Mouse (Mus musculus) lung, embryonic 15.5 days (tissue): ENCODE measurements around the gene Dpp8. TPM values are rescaled to one million over a fixed set of nuclear protein-coding genes. Genes with fewer than 3 reads are reported as not detected.

Experiments
- ATAC-seq: fragments of 200-750 bp; cut with Nextera tagmentation; 2 replicates; pipeline ENCODE4 v1.8.0; 2017; ENCODE audit warnings: moderate number of reproducible peaks, borderline replicate concordance; ENCODE audit not compliant: low FRiP score, low TSS enrichment; ENCODE audit errors: extremely low read depth
- H3K27ac ChIP-seq: fragments of 300-500 bp; sonication (generic); 2 replicates; pipeline ENCODE4 v1.5.1; 2015; ENCODE audit warnings: moderate library complexity, mild to moderate bottlenecking, inconsistent platforms
- H3K27me3 ChIP-seq: fragments of 300-500 bp; sonication (generic); 2 replicates; pipeline ENCODE4 v1.6.1; 2015; ENCODE audit warnings: inconsistent platforms
- H3K36me3 ChIP-seq: fragments of 300-500 bp; sonication (generic); 2 replicates; pipeline ENCODE4 v1.6.1; 2015; ENCODE audit warnings: inconsistent platforms
- H3K4me1 ChIP-seq: fragments of 300-500 bp; sonication (generic); 2 replicates; pipeline ENCODE4 v1.6.1; 2015; ENCODE audit warnings: inconsistent platforms
- H3K4me2 ChIP-seq: fragments of 300-500 bp; sonication (generic); 2 replicates; pipeline ENCODE4 v1.6.1; 2015; ENCODE audit warnings: inconsistent platforms, mild to moderate bottlenecking, moderate library complexity
- H3K4me3 ChIP-seq: fragments of 300-500 bp; sonication (generic); 2 replicates; pipeline ENCODE4 v1.5.1; 2015; ENCODE audit warnings: mild to moderate bottlenecking, inconsistent platforms
- H3K9ac ChIP-seq: fragments of 300-500 bp; sonication (generic); 2 replicates; pipeline ENCODE4 v1.6.1; 2015; ENCODE audit warnings: inconsistent platforms
- H3K9me3 ChIP-seq: fragments of 300-500 bp; sonication (generic); 2 replicates; pipeline ENCODE4 v1.6.1; 2016; ENCODE audit warnings: inconsistent platforms
- WGBS: fragments of 180-500 bp; shearing (Covaris S2); methylation state at CpG from one replicate; pipeline ENCODE4 v1.1.7; 2015; 5-methylcytosine and 5-hydroxymethylcytosine counted together
- polyA plus RNA-seq: library from polyadenylated mRNA; unstranded; fragments of >200 nt; fragmentation: Nextera tagmentation; extraction: Ambion mirVana; gene quantifications from 2 replicates; pipeline ENCODE4 v1.2.1, GENCODE M21; 2015

Dpp8 gene
- polyA plus RNA-seq, 1 experiment from 2014 or later = 36.3 TPM

GRCm38 (mm10) chr9:65100991-65101685 is 68.9 kb downstream of the Dpp8 start, which contains the start of gene Igdcc4:
Igdcc4 (plus strand) TSS chr9:65101486.
- Histone ChIP-seq H3K4me2 (peak within 1 kb of the TSS; percentile 100), H3K27me3 (no peaks in the 10 kb centered on the region), H3K4me1 (peaks cover 19% of the 10 kb centered on the region), H3K9ac (peak within 1 kb of the TSS; percentile 77), H3K36me3 (no peaks in the 10 kb centered on the region), H3K4me3 (peak within 1 kb of the TSS; percentile 87), H3K27ac (peak within 1 kb of the TSS; percentile 81), H3K9me3 (no peaks in the 10 kb centered on the region)
- 5% methylated on average over 13 of the region's 76 CpGs for WGBS
- ATAC-seq = peak; percentile 50

- peak; percentile 72 for ATAC-seq
- Histone ChIP-seq H3K4me3 (peak overlapping the region; percentile 87), H3K36me3 (no peaks in the 10 kb centered on the region), H3K4me2 (peak overlapping the region; percentile 100), H3K9ac (peak overlapping the region; percentile 77), H3K4me1 (peaks cover 23% of the 10 kb centered on the region), H3K9me3 (no peaks in the 10 kb centered on the region), H3K27ac (peak overlapping the region; percentile 81), H3K27me3 (no peaks in the 10 kb centered on the region)
- under 1% methylated on average over 38 of the region's 39 CpGs for WGBS
Measured at GRCm38 (mm10) chr9:65101686-65102376, 69.6 kb downstream of the Dpp8 start.

GRCm38 (mm10) chr9:65102377-65103172 is 70.4 kb downstream of the Dpp8 start:
- H3K27ac ChIP-seq = peak overlapping the region; percentile 81
- peak; percentile 65 for ATAC-seq
- H3K4me3 ChIP-seq = peak overlapping the region; percentile 87
- peak overlapping the region; percentile 100 for H3K4me2 ChIP-seq
- peaks cover 26% of the 10 kb centered on the region for H3K4me1 ChIP-seq
- no peaks in the 10 kb centered on the region for H3K9me3 ChIP-seq
- no peaks in the 10 kb centered on the region for H3K36me3 ChIP-seq
- WGBS = 3% methylated on average over 35 of the region's 36 CpGs
- no peaks in the 10 kb centered on the region for H3K27me3 ChIP-seq
- H3K9ac ChIP-seq = peak overlapping the region; percentile 77

- H3K9me3 ChIP-seq = no peaks in the 10 kb centered on the region
- no peak for ATAC-seq
- H3K27me3 ChIP-seq = no peaks in the 10 kb centered on the region
- WGBS = 31% methylated on average over 8 of the region's 8 CpGs
- H3K9ac ChIP-seq = peak overlapping the region; percentile 77
- H3K4me3 ChIP-seq = peak overlapping the region; percentile 87
- no peaks in the 10 kb centered on the region for H3K36me3 ChIP-seq
- H3K27ac ChIP-seq = peak overlapping the region; percentile 81; the same call in 1 of the 2 replicates
- peak overlapping the region; percentile 100 for H3K4me2 ChIP-seq
- peaks cover 29% of the 10 kb centered on the region for H3K4me1 ChIP-seq
Measured at GRCm38 (mm10) chr9:65103173-65103752, 71.0 kb downstream of the Dpp8 start.

GRCm38 (mm10) chr9:65106821-65107220 is 74.6 kb downstream of the Dpp8 start:
- H3K4me2 ChIP-seq = no peak overlapping the region
- H3K4me3 ChIP-seq = no peak overlapping the region
- H3K9ac ChIP-seq = no peak overlapping the region
- ATAC-seq = no peak
- H3K4me1 ChIP-seq = peaks cover 41% of the 10 kb centered on the region
- WGBS = 60% methylated on average over 4 of the region's 4 CpGs
- no peaks in the 10 kb centered on the region for H3K27me3 ChIP-seq
- H3K36me3 ChIP-seq = no peaks in the 10 kb centered on the region
- H3K9me3 ChIP-seq = no peaks in the 10 kb centered on the region
- no peak overlapping the region for H3K27ac ChIP-seq

DNA sequence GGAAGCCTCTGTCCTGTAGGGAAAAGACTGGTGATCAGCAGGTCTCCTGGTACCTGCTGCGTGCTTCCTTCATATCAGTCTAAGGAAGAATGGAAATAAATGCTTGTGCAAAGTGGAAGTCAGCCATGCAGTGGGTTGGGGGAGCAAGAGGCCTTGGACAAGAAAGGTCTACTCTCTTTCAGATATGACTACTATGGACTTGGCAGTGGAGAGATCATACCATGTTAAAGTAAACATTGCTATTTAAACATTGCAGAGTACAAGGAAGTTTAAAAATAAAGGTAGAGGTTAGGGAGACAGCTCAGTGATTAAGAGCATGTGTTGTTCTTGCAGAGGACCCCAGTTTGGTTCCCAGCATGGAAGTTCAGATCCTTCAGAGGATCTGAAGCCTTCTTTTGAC is 75.7 kb downstream of the Dpp8 start:
- Histone ChIP-seq H3K36me3 (no peaks in the 10 kb centered on the region), H3K9ac (no peak overlapping the region), H3K4me1 (peaks cover 36% of the 10 kb centered on the region), H3K4me3 (no peak overlapping the region), H3K4me2 (no peak overlapping the region), H3K27ac (no peak overlapping the region), H3K9me3 (no peaks in the 10 kb centered on the region), H3K27me3 (no peaks in the 10 kb centered on the region)
- no peak for ATAC-seq
- WGBS = 38% methylated on average over 1 of the region's 1 CpGs

GRCm38 (mm10) chr9:65109132-65110072 is 77.2 kb downstream of the Dpp8 start:
- no peaks in the 10 kb centered on the region for H3K27me3 ChIP-seq
- peak overlapping the region; percentile 3; the same call in 1 of the 2 replicates for H3K9ac ChIP-seq
- H3K27ac ChIP-seq = peak overlapping the region; percentile 40
- peak overlapping the region; percentile 27 for H3K4me2 ChIP-seq
- 0 out of 2 replicates have a peak, but pooled peaks have one; percentile 44 for ATAC-seq
- no peak overlapping the region for H3K4me3 ChIP-seq
- H3K4me1 ChIP-seq = peaks cover 25% of the 10 kb centered on the region
- 20% methylated on average over 24 of the region's 24 CpGs for WGBS
- no peaks in the 10 kb centered on the region for H3K36me3 ChIP-seq
- H3K9me3 ChIP-seq = no peaks in the 10 kb centered on the region

DNA sequence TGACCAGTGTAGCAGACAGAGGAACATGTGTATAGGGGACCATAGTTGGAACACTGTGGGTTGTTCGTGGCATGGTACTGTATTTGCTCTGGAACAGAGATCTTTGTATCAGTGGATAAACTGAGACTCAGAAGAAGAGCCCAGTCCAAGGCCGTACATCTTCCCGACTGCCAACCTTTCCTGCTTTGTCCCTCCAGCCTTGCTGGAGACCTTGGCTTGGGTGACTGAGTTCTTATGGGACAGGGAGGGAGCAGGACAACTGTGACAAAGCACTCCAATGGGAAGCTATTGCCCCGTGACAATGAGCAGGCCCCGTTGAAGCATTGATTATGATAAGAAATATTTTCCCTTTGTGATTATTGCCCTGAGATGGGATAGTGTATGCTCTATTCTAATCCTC is 79.5 kb downstream of the Dpp8 start:
- Histone ChIP-seq H3K27ac (no peak overlapping the region), H3K4me3 (no peak overlapping the region), H3K27me3 (no peaks in the 10 kb centered on the region), H3K4me1 (peaks cover 23% of the 10 kb centered on the region), H3K4me2 (no peak overlapping the region), H3K9ac (no peak overlapping the region), H3K9me3 (no peaks in the 10 kb centered on the region), H3K36me3 (no peaks in the 10 kb centered on the region)
- ATAC-seq = no peak
- WGBS = 88% methylated on average over 5 of the region's 5 CpGs

DNA sequence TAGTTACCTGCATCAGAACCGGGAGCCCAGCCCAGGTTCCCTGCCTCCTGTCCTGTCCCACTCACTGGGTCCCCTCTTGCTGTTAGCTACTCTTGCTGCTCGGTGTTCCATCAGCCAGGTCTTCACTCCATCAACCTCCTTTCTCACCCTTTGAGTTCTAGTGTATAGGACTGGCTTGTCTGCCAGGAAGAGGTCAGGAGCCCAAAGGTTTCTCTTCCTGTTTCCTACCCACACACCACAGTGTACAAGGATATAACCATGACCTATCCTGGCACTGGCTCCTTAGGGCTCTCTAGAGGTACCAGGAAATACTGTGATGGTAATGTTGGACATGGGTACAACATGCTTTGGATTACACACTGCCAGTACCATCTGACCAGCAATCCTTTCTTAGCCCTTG is 81.5 kb downstream of the Dpp8 start:
- Histone ChIP-seq H3K9me3 (no peaks in the 10 kb centered on the region), H3K4me1 (peaks cover 11% of the 10 kb centered on the region), H3K4me2 (no peak overlapping the region), H3K36me3 (no peaks in the 10 kb centered on the region), H3K27me3 (no peaks in the 10 kb centered on the region), H3K4me3 (no peak overlapping the region), H3K9ac (no peak overlapping the region), H3K27ac (no peak overlapping the region)
- WGBS = 90% methylated on average over 2 of the region's 2 CpGs
- ATAC-seq = no peak

DNA sequence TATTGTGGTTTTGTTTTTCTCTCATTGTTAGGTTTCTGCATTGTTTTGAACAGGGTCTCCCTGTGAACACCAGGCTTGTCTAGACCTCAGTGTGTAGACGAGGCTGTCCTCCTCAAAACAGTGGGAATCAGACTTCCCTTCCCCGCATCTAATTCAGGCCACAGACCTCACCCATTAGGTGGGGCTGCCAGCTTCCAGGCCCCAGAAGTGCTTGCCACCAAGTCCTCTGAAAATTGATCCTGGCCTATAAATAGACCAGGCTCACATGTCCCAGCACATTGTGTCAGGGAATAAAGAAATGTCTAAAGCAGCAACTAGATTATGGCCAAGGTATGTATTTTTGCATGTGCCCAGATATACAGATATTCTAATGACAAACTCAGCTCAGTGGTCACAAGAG is 83.7 kb downstream of the Dpp8 start:
- no peaks in the 10 kb centered on the region for H3K4me1 ChIP-seq
- no peak overlapping the region for H3K27ac ChIP-seq
- no peaks in the 10 kb centered on the region for H3K27me3 ChIP-seq
- H3K4me2 ChIP-seq = no peak overlapping the region
- WGBS = 81% methylated on average over 2 of the region's 2 CpGs
- no peaks in the 10 kb centered on the region for H3K36me3 ChIP-seq
- H3K9me3 ChIP-seq = no peaks in the 10 kb centered on the region
- no peak overlapping the region for H3K4me3 ChIP-seq
- ATAC-seq = no peak
- H3K9ac ChIP-seq = no peak overlapping the region

DNA sequence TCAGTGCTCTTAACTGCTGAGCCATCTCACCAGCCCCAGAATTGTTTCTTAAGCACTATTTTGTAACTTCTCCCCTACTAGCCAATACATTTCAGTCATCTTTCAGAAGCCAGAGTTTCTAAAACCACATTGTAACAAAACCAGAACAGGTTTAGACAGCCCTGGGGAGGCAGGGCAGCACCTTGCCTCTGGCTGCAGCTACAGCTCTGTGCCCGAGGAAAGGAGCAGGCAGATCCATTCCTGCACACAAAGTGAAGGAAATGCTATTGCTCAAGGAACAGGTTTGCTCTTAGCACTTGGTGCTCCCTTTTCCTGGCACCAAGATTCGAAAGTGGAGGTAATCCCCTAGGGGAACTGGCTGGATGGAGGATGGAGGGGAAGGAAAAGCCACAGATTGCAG is 85.3 kb downstream of the Dpp8 start:
- H3K27me3 ChIP-seq = peaks cover 9% of the 10 kb centered on the region
- H3K27ac ChIP-seq = no peak overlapping the region
- WGBS = 63% methylated on average over 2 of the region's 2 CpGs
- no peak for ATAC-seq
- H3K4me3 ChIP-seq = no peak overlapping the region
- H3K9ac ChIP-seq = no peak overlapping the region
- no peaks in the 10 kb centered on the region for H3K9me3 ChIP-seq
- H3K4me2 ChIP-seq = no peak overlapping the region
- H3K4me1 ChIP-seq = no peaks in the 10 kb centered on the region
- no peaks in the 10 kb centered on the region for H3K36me3 ChIP-seq
